Mouse (Mus musculus) small intestine, adult 2 months (tissue): Measurements from ENCODE around the gene Gm17455.

Source experiments
- CTCF ChIP-seq: fragments of 200-500 bp; IDR thresholded peaks from 2 replicates; pipeline ENCODE4 v1.5.1; 2012; ENCODE audit warnings: low read depth, mild to moderate bottlenecking, control low read depth, inconsistent platforms, low read length, moderate library complexity, mixed read lengths; ENCODE audit not compliant: insufficient replicate concordance, insufficient read length; ENCODE audit errors: extremely low read depth
- POLR2A ChIP-seq: fragments of 200-500 bp; IDR thresholded peaks from 2 replicates; pipeline ENCODE4 v1.6.1; 2012; ENCODE audit warnings: low read depth, mild to moderate bottlenecking, control low read depth, inconsistent platforms, low read length, moderate library complexity

DNA sequence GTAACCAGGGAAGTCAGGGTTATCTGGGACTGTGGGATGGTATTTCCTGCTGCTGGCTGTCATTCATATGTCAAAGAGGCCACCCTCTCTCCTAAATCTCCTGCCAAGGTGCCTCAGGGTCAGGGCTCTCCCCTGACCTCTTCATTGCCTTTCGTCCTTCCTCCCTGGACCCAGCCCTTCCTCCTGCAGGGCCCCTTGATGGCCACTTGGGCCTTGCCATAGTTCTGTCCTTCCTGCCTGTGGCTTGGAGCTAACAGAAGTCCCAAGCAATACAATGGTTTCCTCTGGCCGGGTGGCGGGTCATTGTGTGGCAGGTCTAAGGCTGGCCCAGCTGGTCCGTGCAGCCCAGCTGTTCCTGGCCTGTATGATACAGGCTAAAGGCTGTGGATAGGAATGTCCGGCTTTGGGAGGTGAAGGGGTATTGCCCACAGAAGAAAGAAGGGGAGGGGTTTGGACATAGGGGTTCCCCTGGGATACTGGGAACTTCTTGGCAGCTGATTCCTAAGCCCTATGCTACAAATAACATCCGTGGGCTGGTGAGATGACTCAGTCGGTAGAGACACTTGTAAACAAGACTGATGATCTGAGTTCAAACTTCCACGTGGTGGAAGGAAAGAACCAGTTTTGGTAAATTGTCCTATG is 25.5 kb upstream of the Gm17455 start:
- TF ChIP-seq POLR2A, result no peak
- TF ChIP-seq CTCF, result no peak
